Mouse (Mus musculus) 3134 (cell line): ENCODE data around the gene Gm10153.
"Not testable (repeated sequence)": the region's sequence is repeated elsewhere in the genome, so short reads cannot be mapped to it uniquely, and the experiment has no call there.

Source experiments
- DNase-seq: peaks from one replicate; pipeline ENCODE4 v3.0.0-alpha.2; 2011; ENCODE audit warnings: low spot score; ENCODE audit not compliant: insufficient read length; ENCODE audit errors: extremely low read depth

The Gm10153 gene

GRCm38 (mm10) chr7:142190289-142190688 is at the start of gene Gm10153:
Gm10153 (minus strand) TSS chr7:142190389.
- no peak for DNase-seq

GRCm38 (mm10) chr7:142231540-142231939 is 41.4 kb upstream of the Gm10153 start:
- DNase-seq, result no peak

- DNase-seq, result not testable (repeated sequence)
These were observed 39.7 kb upstream of the Gm10153 start, which contains the start of gene Krtap5-5 for GRCm38 (mm10) chr7:142229871-142230270. Krtap5-5 (minus strand) TSS chr7:142229971.

GRCm38 (mm10) chr7:142224518-142224917 is 34.3 kb upstream of the Gm10153 start:
- no peak for DNase-seq

- DNase-seq, result not testable (repeated sequence)
These were observed 21.9 kb upstream of the Gm10153 start for GRCm38 (mm10) chr7:142212136-142212535.

- DNase-seq, result no peak
These were observed 21.4 kb upstream of the Gm10153 start, which contains the start of gene Gm7579 for GRCm38 (mm10) chr7:142211559-142211958. Gm7579 (plus strand) TSS chr7:142211859.

GRCm38 (mm10) chr7:142206891-142207290 is 16.7 kb upstream of the Gm10153 start:
- DNase-seq, result not testable (repeated sequence)

GRCm38 (mm10) chr7:142205488-142205887 is 15.3 kb upstream of the Gm10153 start:
- DNase-seq, result no peak

GRCm38 (mm10) chr7:142201064-142201463 is 10.9 kb upstream of the Gm10153 start, which contains the start of gene Krtap5-3:
Krtap5-3 (plus strand) TSS chr7:142201364.
- DNase-seq, result no peak

GRCm38 (mm10) chr7:142198748-142199147 is 8.6 kb upstream of the Gm10153 start:
- no peak for DNase-seq

GRCm38 (mm10) chr7:142188156-142188555 is 2.0 kb downstream of the Gm10153 start:
- no peak for DNase-seq

- DNase-seq, result no peak
These were observed 9.2 kb downstream of the Gm10153 start for GRCm38 (mm10) chr7:142181021-142181420.

- no peak for DNase-seq
These were observed 11.5 kb downstream of the Gm10153 start for GRCm38 (mm10) chr7:142178685-142179084.

GRCm38 (mm10) chr7:142175905-142176304 is 14.3 kb downstream of the Gm10153 start, which contains the start of gene Krtap5-2:
Krtap5-2 (minus strand) TSS chr7:142176005.
- DNase-seq, result not testable (repeated sequence)

- DNase-seq, result no peak
These were observed 20.4 kb downstream of the Gm10153 start for GRCm38 (mm10) chr7:142169836-142170235.

- DNase-seq, result not testable (repeated sequence)
These were observed 24.6 kb downstream of the Gm10153 start, which contains the start of gene Gm4553 for GRCm38 (mm10) chr7:142165639-142166038. Gm4553 (minus strand) TSS chr7:142165739.

GRCm38 (mm10) chr7:142159366-142159765 is 30.8 kb downstream of the Gm10153 start:
- DNase-seq, result no peak

GRCm38 (mm10) chr7:142157013-142157412 is 33.2 kb downstream of the Gm10153 start, which contains the start of gene Gm29735:
Gm29735 (minus strand) TSS chr7:142157113.
- not testable (repeated sequence) for DNase-seq

GRCm38 (mm10) chr7:142155308-142155707 is 34.9 kb downstream of the Gm10153 start:
- no peak for DNase-seq

GRCm38 (mm10) chr7:142152191-142152590 is 38.0 kb downstream of the Gm10153 start:
- DNase-seq, result no peak

- no peak for DNase-seq
These were observed 41.6 kb downstream of the Gm10153 start for GRCm38 (mm10) chr7:142148633-142149032.

- DNase-seq, result no peak
These were observed 44.2 kb downstream of the Gm10153 start for GRCm38 (mm10) chr7:142146033-142146432.
